Mouse (Mus musculus): ENCODE data around the gene Ndufv3.

The Ndufv3 gene

GRCm38 (mm10) chr17:31519946-31520838, at the start of gene Ndufv3, which contains the start of gene Wdr4:
Ndufv3 (plus strand) TSS chr17:31520115.
Wdr4 (minus strand) TSS chr17:31519980.
- DNase-seq (ENCODE audit: low read depth, low spot score), result peak; percentile 100

- no peak for DNase-seq (ENCODE audit: low read depth, low spot score)
Observed at GRCm38 (mm10) chr17:31470766-31471418, 49.0 kb upstream of the Ndufv3 start.

GRCm38 (mm10) chr17:31474388-31474787, 45.5 kb upstream of the Ndufv3 start:
- DNase-seq (ENCODE audit: low read depth, low spot score), result no peak

- DNase-seq (ENCODE audit: low read depth, low spot score), result no peak
Observed at GRCm38 (mm10) chr17:31478606-31479005, 41.3 kb upstream of the Ndufv3 start.

GRCm38 (mm10) chr17:31479108-31479844, 40.6 kb upstream of the Ndufv3 start:
- no peak for DNase-seq (ENCODE audit: low read depth, low spot score)

- DNase-seq (ENCODE audit: low read depth, low spot score), result no peak
Observed at GRCm38 (mm10) chr17:31486616-31487198, 33.2 kb upstream of the Ndufv3 start.

GRCm38 (mm10) chr17:31487433-31488060, 32.4 kb upstream of the Ndufv3 start:
- no peak for DNase-seq (ENCODE audit: low read depth, low spot score)

- no peak for DNase-seq (ENCODE audit: low read depth, low spot score)
Observed at GRCm38 (mm10) chr17:31491355-31491754, 28.6 kb upstream of the Ndufv3 start.

- peak; percentile 83 for DNase-seq (ENCODE audit: low read depth, low spot score)
Observed at GRCm38 (mm10) chr17:31492416-31492815, 27.5 kb upstream of the Ndufv3 start.

GRCm38 (mm10) chr17:31494989-31495388, 24.9 kb upstream of the Ndufv3 start:
- DNase-seq (ENCODE audit: low read depth, low spot score), result no peak

GRCm38 (mm10) chr17:31497726-31498125, 22.2 kb upstream of the Ndufv3 start:
- no peak for DNase-seq (ENCODE audit: low read depth, low spot score)

GRCm38 (mm10) chr17:31499725-31500124, 20.2 kb upstream of the Ndufv3 start:
- no peak for DNase-seq (ENCODE audit: low read depth, low spot score)

GRCm38 (mm10) chr17:31500416-31500815, 19.5 kb upstream of the Ndufv3 start:
- no peak for DNase-seq (ENCODE audit: low read depth, low spot score)

GRCm38 (mm10) chr17:31500908-31501307, 19.0 kb upstream of the Ndufv3 start:
- DNase-seq (ENCODE audit: low read depth, low spot score), result peak; percentile 22

- no peak for DNase-seq (ENCODE audit: low read depth, low spot score)
Observed at GRCm38 (mm10) chr17:31502261-31502927, 17.5 kb upstream of the Ndufv3 start.

- DNase-seq (ENCODE audit: low read depth, low spot score), result no peak
Observed at GRCm38 (mm10) chr17:31503337-31503736, 16.6 kb upstream of the Ndufv3 start.

GRCm38 (mm10) chr17:31503936-31504335, 16.0 kb upstream of the Ndufv3 start:
- DNase-seq (ENCODE audit: low read depth, low spot score), result no peak

- DNase-seq (ENCODE audit: low read depth, low spot score), result no peak
Observed at GRCm38 (mm10) chr17:31505013-31505412, 14.9 kb upstream of the Ndufv3 start.

- no peak for DNase-seq (ENCODE audit: low read depth, low spot score)
Observed at GRCm38 (mm10) chr17:31506282-31506681, 13.6 kb upstream of the Ndufv3 start.

GRCm38 (mm10) chr17:31510944-31511343, 9.0 kb upstream of the Ndufv3 start:
- DNase-seq (ENCODE audit: low read depth, low spot score), result peak; percentile 28

Data from 3T3-L1 (cell line).